Mouse (Mus musculus) cerebellum, adult 9-11 months (tissue): ENCODE measurements around the gene Gm43517.

Experiments
- DNase-seq: peaks from one replicate; pipeline ENCODE4 v3.0.0; 2022

Gene Gm43517

DNA sequence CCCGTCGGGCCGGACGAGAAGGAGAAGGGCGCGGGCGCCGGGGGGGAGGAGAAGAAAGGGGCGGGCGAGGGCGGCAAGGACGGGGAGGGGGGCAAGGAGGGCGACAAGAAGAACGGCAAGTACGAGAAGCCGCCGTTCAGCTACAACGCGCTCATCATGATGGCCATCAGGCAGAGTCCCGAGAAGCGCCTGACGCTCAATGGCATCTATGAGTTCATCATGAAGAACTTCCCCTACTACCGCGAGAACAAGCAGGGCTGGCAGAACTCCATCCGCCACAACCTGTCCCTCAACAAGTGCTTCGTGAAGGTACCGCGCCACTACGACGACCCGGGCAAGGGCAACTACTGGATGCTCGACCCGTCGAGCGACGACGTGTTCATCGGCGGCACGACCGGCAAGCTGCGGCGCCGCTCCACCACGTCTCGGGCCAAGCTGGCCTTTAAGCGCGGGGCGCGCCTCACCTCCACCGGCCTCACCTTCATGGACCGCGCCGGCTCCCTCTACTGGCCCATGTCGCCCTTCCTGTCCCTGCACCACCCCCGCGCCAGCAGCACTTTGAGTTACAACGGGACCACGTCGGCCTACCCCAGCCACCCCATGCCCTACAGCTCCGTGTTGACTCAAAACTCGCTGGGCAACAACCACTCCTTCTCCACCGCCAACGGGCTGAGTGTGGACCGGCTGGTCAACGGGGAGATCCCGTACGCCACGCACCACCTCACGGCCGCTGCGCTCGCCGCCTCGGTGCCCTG lies at the start of gene Gm43517:
TSS of gene Gm43517 (plus strand) at position 299 of the 755 bp plus-strand sequence.
- no peak for DNase-seq

DNA sequence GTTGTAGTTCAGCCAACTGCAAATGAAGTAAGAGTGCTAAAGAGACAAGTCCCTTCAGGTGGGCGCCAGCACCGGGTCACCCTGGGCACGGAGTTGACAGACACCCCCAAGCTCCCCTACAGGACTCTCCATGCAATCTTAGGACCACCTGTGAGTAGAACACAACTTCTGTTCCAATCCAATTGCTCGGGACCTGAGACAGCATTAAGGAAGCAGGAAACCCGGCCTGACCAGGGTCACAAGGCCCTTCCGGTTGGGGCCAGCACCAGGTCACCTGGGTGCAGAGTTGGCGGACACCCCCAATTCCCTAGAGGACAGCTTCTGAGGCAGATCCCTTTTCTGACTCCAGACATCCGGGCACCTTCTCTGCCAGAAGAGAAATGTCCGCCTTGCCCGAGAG lies 35.3 kb upstream of the Gm43517 start:
- DNase-seq, result no peak

DNA sequence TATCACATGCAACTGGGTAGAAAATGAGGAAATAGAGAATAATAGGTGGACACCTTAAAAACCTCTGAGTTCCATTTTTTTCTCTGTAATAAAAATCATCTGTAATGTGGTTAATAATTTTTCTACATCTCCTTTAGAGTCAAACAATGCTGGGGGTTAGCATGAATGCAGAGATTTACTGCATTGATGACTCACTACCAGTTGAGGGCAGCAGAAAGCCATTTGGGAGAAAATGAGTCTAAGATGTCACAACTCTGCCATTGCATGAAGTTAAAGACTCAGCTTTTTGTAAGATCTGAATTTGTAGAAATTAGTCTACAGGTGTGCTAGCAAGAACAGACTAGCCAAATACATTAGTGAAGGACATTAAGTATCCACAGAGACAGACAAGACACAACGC lies 16.0 kb upstream of the Gm43517 start:
- DNase-seq, result no peak

DNA sequence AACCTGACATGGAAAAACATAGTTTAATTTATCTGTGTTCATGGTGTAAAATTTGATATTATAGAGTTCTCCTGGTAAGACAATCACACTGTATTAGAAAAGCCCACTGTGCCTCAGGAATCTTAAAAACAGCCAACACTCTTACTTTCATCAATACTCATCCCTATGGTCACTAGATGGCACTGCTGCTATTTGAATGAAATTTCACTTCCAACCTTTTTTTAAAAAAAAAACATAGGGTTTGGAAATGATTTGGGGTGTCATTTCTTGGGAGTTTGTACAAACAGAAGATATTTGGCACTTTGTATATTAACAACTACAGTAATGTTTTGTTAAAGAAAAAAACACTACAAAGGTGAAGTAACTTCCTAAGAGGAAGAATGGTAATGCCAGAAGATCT lies 12.8 kb upstream of the Gm43517 start:
- DNase-seq, result no peak

DNA sequence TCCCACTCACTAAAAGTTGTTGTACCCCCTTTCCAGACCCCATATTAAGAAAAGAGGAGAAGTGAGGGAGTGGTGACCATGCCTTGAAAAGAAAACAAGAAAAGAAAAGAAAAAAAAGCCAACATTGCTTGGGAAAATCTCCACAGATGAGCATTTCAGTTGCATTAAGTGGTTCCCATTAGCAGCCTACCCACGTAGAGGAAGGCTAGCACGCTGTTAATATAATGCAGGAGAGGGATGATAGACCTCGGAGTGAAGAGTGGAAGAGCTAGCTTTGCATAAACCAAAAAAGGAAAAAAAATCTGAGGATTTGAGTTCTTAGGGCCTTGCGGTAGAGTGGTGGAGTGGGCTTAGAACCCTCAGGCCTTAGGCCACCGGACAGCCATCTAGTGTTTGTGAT lies 11.8 kb upstream of the Gm43517 start:
- no peak for DNase-seq

DNA sequence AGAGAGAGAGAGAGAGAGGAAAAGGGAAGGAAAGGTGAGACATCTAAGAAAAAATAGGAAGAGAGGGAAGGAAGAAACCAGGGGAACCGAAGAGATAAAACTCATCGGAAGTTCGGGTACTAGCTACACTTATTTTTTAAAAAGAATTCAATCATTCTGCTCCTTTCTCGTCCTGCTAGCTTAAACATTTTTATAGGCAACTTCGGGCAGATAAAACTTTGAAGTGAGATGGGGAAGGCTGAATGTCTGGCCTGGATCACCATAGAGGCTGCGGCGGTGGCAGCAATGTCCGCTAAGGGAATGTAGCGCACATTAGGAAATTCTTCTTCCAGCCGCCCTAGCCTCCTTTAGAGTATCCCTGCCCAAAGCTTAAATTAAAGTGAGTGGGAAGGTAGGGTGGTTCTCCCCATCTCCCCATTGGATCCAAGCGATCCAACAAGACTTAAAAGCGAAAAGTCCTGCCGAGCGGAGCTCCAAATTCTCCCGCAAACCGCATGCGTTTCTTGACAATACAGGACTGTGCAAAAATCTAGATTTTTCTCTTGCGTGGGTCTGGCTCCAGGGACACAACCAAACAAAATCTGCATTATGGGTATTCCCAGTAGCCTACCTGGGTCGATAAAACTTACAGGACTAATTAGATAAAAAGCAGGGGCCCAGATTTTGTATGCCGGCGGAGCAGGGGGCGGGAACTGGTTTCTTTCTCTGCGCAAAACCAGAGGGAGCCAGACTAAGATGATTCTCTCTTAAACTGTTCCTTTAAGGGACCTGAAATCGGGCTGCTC lies 11.0 kb upstream of the Gm43517 start:
- no peak for DNase-seq

DNA sequence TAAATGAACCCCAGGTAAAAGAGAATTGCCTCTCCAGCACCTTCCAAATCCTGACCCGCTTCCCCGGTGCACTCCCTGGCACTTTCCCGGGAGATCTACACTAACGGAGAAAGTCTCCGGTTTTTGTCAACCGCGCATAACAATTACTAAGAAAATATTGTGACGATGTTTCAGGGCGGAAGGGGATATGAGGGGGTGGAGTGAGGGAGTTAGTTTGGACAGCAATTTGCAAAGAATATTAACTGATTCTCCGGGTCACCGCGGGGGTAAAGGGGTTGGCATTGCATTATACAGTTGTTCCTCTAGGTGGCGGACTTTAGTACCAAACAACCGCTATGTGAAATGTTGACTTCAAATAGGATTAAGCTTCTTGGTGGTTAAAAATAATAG lies 10.4 kb upstream of the Gm43517 start:
- DNase-seq, result no peak

DNA sequence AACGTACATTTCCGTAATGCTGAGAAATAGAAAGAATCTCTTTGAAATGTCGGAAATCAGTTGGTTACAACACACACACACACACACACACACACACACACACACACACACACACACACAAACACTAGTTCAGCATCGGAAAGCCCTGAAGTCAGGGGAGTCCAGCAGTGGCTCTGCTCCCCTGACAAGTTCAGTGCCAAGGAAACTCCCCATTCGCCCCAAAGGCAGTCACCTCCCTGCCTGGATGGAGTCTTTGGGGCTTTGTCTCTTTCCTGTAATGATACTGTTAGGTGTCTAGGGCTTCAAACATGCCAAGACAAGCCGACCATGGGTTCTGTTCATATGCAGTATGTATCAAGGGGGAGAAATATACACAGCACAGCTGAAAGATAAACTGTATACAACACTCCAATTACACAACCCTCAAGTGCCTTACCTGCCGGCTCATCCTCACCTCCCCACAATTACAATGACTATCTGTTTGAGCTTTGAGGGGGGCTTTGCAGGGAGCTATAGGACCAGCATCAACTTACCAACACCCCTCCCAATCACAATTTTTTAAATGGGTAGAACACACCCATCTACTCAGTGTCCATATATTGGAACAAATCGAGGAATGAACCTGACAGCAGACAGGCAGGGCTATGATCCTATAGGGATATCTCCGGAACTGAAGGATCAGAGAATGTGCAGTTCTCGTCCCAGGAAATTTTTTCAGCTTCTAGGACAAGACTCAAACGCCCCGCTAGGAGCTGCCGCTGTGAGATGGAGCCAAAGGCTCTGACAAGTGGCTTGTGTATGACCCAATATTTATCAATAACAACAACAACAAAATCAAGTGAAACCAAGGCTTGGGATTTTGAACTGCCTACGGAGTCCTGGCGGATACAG lies 9.3 kb upstream of the Gm43517 start:
- DNase-seq, result no peak

DNA sequence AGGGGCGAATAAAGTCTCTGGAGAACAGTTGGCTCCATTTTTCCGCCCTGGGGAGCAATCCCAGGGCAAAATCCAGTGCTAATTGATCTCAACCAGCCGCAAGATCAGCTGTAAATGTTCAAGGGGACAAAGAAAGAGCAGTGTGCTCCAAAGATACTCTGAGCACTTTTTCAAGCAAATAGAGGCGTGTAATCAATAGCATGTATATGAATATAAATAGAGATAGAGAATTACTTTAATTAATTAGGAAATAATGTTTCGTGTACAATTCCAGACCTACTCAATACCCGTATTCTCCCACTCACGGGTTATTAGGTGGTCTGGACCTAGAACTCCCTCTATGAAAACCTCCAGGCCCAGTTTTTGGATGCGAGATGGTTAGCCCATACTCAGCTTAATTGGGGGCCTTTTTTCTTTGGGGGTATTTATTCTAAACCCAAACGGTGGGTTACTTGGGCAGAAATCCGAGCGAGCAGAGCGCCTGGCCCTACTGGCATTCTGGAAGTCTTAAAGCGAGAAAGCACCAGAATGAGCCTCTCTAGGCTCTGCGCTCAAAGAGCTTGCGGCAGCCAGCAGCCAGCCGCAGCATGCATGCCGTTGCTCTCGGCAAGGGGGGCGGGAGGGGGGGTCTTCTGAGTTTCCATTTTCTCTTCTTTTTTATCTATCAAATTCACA lies 8.5 kb upstream of the Gm43517 start:
- no peak for DNase-seq

DNA sequence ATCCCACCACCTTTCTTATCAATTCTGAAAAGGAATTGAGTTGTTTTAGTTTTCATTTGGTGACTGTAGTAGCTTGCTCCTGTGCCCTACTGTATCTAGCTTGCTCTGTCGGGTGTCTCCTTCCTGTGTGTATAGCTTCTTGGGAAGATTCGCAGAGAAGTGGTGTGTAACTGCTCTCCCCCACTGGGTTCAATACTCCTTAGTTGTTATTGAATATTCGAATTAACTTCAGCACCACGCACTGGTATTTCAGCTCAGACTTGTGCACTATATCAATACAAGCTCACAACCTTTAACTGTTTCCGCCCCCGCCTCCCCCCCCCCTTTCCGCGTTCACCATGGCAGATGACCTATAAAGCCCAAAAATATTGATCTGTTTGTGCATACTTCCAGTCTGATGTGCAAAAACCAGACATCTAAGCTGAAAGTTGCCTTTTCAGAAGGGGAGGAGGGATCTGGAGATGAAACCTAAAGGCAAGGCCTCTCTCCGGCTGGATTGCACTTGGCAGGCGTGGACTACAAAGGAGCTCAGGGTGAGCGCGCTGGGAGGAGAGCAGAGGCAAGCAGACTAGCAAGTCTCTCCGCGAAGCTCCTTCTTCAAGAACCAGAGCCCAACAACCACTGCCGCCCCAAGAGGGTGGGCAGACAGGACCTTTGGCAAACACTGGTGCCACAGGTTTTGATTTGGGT lies 7.5 kb upstream of the Gm43517 start:
- DNase-seq, result no peak

DNA sequence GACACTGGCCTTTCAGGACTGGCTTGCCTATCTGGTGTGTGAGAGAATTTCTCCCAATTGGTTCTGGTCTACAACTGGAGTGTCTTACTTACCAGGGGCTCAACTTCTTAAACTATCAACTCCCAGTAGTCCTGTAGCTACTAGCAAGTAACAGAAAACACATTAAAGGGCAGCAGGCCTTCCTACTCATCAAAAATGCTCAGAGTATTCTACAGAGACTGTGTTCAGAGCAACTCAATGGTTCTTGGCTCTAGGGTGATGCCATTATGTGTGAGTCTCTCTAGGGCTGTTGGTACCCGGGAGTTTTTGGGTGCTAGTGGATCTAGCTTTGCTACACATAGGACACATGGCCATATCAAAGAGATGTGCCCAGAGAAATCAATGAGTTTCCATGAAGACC lies 6.1 kb upstream of the Gm43517 start:
- DNase-seq, result no peak

DNA sequence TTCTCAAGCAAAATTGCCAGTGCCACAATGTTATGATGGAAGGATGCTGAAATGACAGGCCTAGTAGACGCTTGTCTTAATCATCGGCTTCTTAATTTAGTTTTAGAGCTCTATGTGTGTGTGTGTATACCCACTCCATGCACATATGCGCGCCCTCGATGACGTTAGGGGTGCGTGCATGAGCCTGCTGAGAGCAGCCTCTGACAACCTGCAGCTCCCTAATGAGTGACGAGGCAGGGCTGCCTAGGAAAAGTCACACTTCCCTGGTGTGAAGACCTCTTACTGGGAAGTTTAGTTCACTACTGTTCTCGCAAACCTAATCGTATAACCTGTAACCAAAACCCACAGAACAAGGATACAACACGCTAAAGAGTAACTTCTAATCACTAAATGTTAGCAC lies 5.5 kb upstream of the Gm43517 start:
- DNase-seq, result no peak

DNA sequence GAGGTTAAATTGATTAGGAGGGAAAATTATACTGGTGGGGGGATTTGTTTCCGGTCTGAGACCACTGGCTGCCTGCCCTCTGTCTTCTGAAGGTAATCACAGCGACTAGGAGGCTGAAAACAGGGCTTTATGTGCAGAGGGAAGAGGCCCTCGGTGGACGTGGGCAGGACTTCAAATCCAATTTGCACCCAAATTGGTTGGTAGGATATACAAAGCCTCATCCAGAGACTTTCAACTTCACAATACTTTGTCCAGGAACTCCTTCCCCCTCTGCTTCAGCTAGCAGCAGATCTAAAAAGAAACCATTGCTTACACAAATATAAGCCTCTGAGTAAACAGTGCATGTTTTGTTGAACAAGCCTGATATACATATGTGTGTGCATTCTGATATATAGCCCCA lies 4.5 kb upstream of the Gm43517 start:
- no peak for DNase-seq

DNA sequence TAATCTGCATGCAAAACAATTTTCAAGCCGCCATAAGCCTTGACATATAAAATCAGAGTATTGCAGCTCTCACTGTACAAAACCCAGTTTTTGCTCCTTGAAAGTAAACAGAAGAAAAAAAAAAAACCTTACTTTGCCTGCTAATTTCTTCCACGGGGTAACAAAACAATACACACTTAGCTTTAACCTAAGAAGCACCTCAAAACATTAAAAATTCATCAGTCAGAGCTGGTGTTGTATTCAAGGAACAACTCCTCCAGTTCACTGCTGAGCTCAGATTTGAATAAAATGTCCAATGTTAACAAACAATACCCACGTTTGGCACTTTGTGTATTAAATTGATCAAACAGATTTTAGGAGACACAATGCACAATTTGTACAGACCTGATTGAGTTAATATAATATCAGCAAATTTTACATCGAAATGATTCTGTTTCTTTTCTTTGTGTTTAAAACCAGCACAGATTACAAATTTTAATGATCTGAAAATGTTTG lies 3.9 kb upstream of the Gm43517 start:
- no peak for DNase-seq

DNA sequence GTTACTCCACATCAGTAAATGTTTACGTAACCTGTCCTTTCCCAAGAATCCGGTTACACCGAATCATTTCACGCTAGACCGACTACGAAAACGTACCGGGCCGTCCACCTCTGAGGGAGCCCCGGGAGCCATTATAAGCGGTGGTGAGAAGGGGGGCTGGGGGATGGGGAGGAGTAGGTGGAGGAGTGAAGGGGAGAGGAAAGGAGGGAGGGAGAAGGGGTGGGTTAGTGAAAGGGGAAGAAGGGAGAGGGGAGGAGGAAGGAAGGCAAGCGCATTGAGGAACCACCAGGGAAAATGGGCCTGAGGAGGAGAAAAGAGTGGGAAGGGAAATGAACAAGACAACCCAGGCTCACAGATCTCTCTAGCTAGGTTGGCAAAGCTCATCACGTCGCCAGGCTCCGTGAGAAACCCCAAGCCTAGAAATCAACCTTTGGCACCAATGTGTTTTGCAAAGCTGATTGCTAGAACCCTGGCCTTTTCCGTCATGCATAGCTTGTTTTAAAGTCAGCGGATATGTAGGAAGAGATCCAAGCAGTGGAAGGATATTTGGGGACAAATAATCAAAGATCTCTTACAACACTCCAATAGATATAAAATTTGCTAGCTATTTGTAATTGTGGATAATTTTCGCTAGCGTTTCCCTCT lies 3.1 kb upstream of the Gm43517 start:
- DNase-seq, result no peak

DNA sequence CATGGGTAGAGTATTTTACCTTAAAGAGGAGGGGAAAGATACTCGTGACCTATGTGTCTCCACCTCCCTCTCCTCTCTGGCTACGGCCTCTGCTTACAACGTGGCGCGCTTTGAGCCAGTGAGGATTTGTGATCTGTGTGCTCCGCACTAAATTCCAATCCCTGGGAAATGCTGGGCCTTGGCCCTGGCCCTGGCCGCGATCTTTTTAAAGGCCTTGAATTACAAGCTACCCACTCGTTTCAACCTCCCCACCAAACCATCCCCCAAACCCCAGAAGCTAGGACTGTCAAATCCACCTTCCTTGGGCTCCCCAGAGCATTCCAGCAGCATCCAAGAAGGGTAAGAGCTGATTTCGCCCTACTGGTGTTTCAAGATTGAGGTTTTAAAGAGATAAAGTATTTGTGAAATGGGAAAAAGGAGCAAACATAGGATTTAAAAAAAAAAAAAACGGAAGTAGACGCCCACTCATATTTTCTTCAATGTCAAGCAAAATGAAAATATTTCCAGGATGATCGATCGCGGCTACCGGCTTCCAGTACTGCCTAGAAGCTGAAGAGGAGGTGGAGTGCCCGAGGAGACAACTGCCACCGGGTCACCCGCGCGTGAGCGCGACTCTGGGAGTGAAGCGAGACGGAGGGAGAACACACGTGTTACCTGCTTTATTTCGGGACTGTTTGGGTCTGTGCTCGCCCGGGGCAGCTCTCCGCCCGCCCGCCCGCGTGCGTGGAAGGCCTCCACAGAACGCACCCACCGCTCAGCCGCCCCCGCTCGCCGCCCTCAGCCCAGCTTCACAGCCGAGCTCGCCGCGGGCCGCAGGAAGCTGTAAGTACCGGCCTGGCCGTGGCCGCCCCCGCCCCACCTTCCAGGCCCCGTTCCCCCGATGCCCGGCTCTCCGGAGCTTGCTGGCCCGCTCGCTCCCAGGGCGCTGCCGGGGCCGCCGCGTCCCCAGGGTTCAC lies 2.1 kb upstream of the Gm43517 start, which contains the start of gene Foxg1:
TSS of gene Foxg1 (plus strand) at position 96 of the 956 bp plus-strand sequence.
- DNase-seq, result no peak

DNA sequence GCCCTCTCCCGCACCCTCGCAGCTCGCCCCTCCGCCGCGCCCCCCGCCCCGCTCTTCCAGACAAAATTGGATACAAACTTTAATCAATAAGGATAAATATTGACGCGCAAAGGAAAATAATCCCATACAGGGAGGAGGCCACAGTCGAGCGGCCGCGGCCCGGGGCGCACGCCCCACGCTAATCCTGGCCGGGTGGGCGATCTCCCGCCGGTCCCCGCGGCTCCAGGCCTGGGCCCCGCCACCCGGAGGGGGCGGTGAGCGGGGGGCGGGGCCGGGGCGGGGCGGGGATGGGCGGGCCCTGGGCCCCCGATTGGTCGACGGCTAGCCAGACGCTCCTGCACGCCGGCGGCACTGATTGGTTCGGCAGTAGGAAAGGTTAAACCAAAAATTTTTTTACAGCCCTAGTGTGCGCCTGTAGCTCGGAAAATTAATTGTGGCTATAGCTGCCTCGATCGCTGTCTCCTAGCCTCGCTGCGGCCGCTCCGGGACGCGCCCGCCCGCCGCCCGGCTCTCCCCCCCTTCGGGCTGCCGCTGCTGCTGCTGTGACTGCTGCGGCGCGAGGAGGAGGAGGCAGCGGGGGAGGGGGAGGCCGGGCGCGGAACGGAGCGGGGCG lies 1.3 kb upstream of the Gm43517 start:
- DNase-seq, result no peak

DNA sequence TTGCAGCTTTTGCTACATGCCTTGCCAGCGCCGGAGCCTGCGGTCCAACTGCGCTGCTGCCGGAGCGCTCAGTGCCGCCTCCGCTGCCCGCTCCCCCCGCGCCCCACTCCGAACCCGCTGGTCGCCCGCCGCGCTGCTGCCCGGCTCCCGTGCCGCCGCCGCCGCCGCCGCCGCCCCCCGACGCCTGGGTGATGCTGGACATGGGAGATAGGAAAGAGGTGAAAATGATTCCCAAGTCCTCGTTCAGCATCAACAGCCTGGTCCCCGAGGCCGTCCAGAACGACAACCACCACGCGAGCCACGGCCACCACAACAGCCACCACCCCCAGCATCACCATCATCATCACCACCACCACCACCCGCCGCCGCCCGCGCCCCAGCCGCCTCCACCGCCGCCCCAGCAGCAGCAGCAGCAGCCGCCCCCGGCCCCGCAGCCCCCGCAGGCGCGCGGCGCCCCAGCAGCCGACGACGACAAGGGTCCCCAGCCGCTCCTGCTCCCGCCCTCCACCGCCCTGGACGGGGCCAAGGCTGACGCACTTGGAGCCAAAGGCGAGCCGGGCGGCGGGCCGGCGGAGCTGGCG lies 589 bp upstream of the Gm43517 start:
- no peak for DNase-seq

DNA sequence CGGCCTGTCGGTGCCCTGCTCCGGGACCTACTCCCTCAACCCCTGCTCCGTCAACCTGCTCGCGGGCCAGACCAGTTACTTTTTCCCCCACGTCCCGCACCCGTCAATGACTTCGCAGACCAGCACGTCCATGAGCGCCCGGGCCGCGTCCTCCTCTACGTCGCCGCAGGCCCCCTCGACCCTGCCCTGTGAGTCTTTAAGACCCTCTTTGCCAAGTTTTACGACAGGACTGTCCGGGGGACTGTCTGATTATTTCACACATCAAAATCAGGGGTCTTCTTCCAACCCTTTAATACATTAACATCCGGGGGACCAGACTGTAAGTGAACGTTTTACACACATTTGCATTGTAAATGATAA lies 637 bp downstream of the Gm43517 start:
- no peak for DNase-seq
